Mouse (Mus musculus): ENCODE data around the gene Rbm7. TPM values are rescaled to one million over a fixed set of nuclear protein-coding genes. Genes with fewer than 3 reads are reported as not detected.
A peak's percentile ranks its signal among the peaks of the same experiment; 100 is the strongest.
"Not testable (repeated sequence)": the region's sequence is repeated elsewhere in the genome, so short reads cannot be mapped to it uniquely, and the experiment has no call there.

Gene Rbm7
- polyA plus RNA-seq, 1 experiment from 2014 or later = 104 TPM

GRCm38 (mm10) chr9:48532203-48532602, 37.1 kb upstream of the Rbm7 start:
- H3K9ac ChIP-seq (replicated peaks; ENCODE audit: low read depth) = no peak overlapping the region
- H3K4me1 ChIP-seq (ENCODE audit: insufficient read depth, low read depth, low read length) = no peaks in the 10 kb centered on the region
- H3K27me3 ChIP-seq (replicated peaks; ENCODE audit: insufficient read depth, low read length) = no peaks in the 10 kb centered on the region
- no peak overlapping the region for H3K27ac ChIP-seq (ENCODE audit: low read length)
- H3K36me3 ChIP-seq (ENCODE audit: insufficient read depth, low read length) = no peaks in the 10 kb centered on the region
- no peak for DNase-seq (ENCODE audit: low spot score)
- TF ChIP-seq CTCF (IDR thresholded peaks at IDR 0.05) = no peak
- no peak for TF ChIP-seq EP300 (IDR thresholded peaks at IDR 0.05)
- H3K4me3 ChIP-seq (ENCODE audit: low read depth, low read length) = no peak overlapping the region
- WGBS = 53% methylated on average over 3 of the region's 3 CpGs
- no peaks in the 10 kb centered on the region for H3K9me3 ChIP-seq (ENCODE audit: low read length)
- no peak for ATAC-seq
- H3K4me2 ChIP-seq (replicated peaks; ENCODE audit: low read depth, low read length) = no peak overlapping the region

DNA sequence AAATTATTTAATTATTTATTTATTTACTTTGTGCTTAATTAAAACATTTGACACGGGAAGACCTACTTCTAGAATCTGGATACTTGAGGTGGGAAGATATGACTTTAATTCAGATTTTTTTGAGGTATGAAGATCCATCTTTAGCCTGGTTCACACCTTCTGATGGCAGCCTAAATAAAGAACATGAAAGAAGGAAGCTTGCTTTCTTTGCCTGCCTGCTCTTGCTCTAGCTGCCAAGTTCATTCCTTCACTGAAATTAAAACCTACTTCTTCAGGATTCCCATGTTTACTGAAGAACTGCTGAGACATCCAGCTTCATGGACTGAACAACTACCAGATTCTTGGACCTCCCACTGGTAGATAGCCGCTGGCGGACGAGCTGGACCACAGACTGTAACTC, 36.2 kb upstream of the Rbm7 start:
- Histone ChIP-seq H3K27me3 (replicated peaks; ENCODE audit: insufficient read depth, low read length) (no peaks in the 10 kb centered on the region), H3K4me1 (ENCODE audit: insufficient read depth, low read depth, low read length) (no peaks in the 10 kb centered on the region), H3K4me3 (ENCODE audit: low read depth, low read length) (no peak overlapping the region), H3K27ac (ENCODE audit: low read length) (no peak overlapping the region), H3K4me2 (replicated peaks; ENCODE audit: low read depth, low read length) (no peak overlapping the region), H3K9ac (replicated peaks; ENCODE audit: low read depth) (no peak overlapping the region), H3K9me3 (ENCODE audit: low read length) (no peaks in the 10 kb centered on the region), H3K36me3 (ENCODE audit: insufficient read depth, low read length) (no peaks in the 10 kb centered on the region)
- TF ChIP-seq EP300 (IDR thresholded peaks at IDR 0.05) (no peak), CTCF (IDR thresholded peaks at IDR 0.05) (no peak)
- ATAC-seq (no peak), DNase-seq (ENCODE audit: low spot score) (no peak)
- WGBS = 85% methylated on average over 4 of the region's 4 CpGs

GRCm38 (mm10) chr9:48526520-48526919, 31.4 kb upstream of the Rbm7 start:
- Histone ChIP-seq H3K27me3 (replicated peaks; ENCODE audit: insufficient read depth, low read length) (no peaks in the 10 kb centered on the region; the same call in 1 of the 2 replicates), H3K9me3 (ENCODE audit: low read length) (no peaks in the 10 kb centered on the region), H3K36me3 (ENCODE audit: insufficient read depth, low read length) (no peaks in the 10 kb centered on the region), H3K9ac (replicated peaks; ENCODE audit: low read depth) (no peak overlapping the region), H3K4me2 (replicated peaks; ENCODE audit: low read depth, low read length) (no peak overlapping the region), H3K27ac (ENCODE audit: low read length) (no peak overlapping the region), H3K4me3 (ENCODE audit: low read depth, low read length) (no peak overlapping the region), H3K4me1 (ENCODE audit: insufficient read depth, low read depth, low read length) (no peaks in the 10 kb centered on the region)
- TF ChIP-seq EP300 (IDR thresholded peaks at IDR 0.05) = no peak
- no peak for TF ChIP-seq CTCF (IDR thresholded peaks at IDR 0.05)
- DNase-seq (ENCODE audit: low spot score) (no peak), ATAC-seq (no peak)
- 87% methylated on average over 4 of the region's 4 CpGs for WGBS

GRCm38 (mm10) chr9:48525566-48525965, 30.5 kb upstream of the Rbm7 start:
- ATAC-seq (no peak), DNase-seq (ENCODE audit: low spot score) (peak; percentile 7)
- Histone ChIP-seq H3K36me3 (ENCODE audit: insufficient read depth, low read length) (no peaks in the 10 kb centered on the region), H3K27ac (ENCODE audit: low read length) (no peak overlapping the region), H3K4me3 (ENCODE audit: low read depth, low read length) (no peak overlapping the region), H3K27me3 (replicated peaks; ENCODE audit: insufficient read depth, low read length) (no peaks in the 10 kb centered on the region; the same call in 1 of the 2 replicates), H3K9me3 (ENCODE audit: low read length) (no peaks in the 10 kb centered on the region), H3K4me2 (replicated peaks; ENCODE audit: low read depth, low read length) (no peak overlapping the region), H3K4me1 (ENCODE audit: insufficient read depth, low read depth, low read length) (no peaks in the 10 kb centered on the region), H3K9ac (replicated peaks; ENCODE audit: low read depth) (no peak overlapping the region)
- TF ChIP-seq EP300 (IDR thresholded peaks at IDR 0.05) = no peak
- TF ChIP-seq CTCF (IDR thresholded peaks at IDR 0.05) = no peak
- 6% methylated on average over 1 of the region's 1 CpGs for WGBS

DNA sequence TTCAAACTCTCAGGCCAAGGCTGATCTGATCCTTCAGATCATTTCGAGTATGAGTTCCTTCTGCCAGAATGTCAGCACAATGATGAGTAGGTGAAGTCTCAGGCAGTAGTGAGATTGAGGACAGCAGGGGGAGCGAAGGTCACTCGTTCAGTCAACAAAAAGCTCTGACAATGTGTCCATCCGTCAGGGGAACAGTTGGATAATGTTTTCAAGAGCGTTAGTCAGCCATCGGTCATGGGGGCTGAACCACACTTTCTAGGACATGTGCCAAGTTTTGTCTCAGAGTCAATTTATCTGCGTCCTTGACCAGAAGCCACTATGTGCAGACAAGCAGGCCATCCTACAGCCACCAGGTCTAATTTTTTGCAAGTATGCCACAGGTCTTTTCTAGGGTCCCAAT, 25.3 kb upstream of the Rbm7 start:
- H3K4me2 ChIP-seq (replicated peaks; ENCODE audit: low read depth, low read length); H3K9me3 ChIP-seq (ENCODE audit: low read length); H3K36me3 ChIP-seq (ENCODE audit: insufficient read depth, low read length); ATAC-seq; DNase-seq (ENCODE audit: low spot score); H3K4me3 ChIP-seq (ENCODE audit: low read depth, low read length); H3K4me1 ChIP-seq (ENCODE audit: insufficient read depth, low read depth, low read length); H3K27ac ChIP-seq (ENCODE audit: low read length); H3K27me3 ChIP-seq (replicated peaks; ENCODE audit: insufficient read depth, low read length); H3K9ac ChIP-seq (replicated peaks; ENCODE audit: low read depth): not testable (repeated sequence)
- WGBS = no CpG with 5 or more reads among the region's 7 CpGs

GRCm38 (mm10) chr9:48517372-48518130, 22.5 kb upstream of the Rbm7 start:
- ATAC-seq (no peak), DNase-seq (ENCODE audit: low spot score) (no peak)
- TF ChIP-seq CTCF (IDR thresholded peaks at IDR 0.05) (no peak), EP300 (IDR thresholded peaks at IDR 0.05) (no peak)
- no peak overlapping the region for H3K4me2 ChIP-seq (replicated peaks; ENCODE audit: low read depth, low read length)
- no peak overlapping the region for H3K4me3 ChIP-seq (ENCODE audit: low read depth, low read length)
- H3K36me3 ChIP-seq (ENCODE audit: insufficient read depth, low read length) = no peaks in the 10 kb centered on the region
- WGBS = 77% methylated on average over 19 of the region's 19 CpGs
- H3K4me1 ChIP-seq (ENCODE audit: insufficient read depth, low read depth, low read length) = no peaks in the 10 kb centered on the region
- no peak overlapping the region for H3K27ac ChIP-seq (ENCODE audit: low read length)
- H3K9me3 ChIP-seq (ENCODE audit: low read length) = no peaks in the 10 kb centered on the region
- no peaks in the 10 kb centered on the region for H3K27me3 ChIP-seq (replicated peaks; ENCODE audit: insufficient read depth, low read length)
- H3K9ac ChIP-seq (replicated peaks; ENCODE audit: low read depth) = no peak overlapping the region

All from lung, postnatal 0 days (tissue).